Mouse (Mus musculus) B cell, adult 2 months (primary cell): Measurements from ENCODE around the gene Itpkc.

ENCODE experiments used
- DNase-seq, 2 experiments: peaks; one replicate each; pipeline ENCODE4 v3.0.0; 2022

The Itpkc gene

DNA sequence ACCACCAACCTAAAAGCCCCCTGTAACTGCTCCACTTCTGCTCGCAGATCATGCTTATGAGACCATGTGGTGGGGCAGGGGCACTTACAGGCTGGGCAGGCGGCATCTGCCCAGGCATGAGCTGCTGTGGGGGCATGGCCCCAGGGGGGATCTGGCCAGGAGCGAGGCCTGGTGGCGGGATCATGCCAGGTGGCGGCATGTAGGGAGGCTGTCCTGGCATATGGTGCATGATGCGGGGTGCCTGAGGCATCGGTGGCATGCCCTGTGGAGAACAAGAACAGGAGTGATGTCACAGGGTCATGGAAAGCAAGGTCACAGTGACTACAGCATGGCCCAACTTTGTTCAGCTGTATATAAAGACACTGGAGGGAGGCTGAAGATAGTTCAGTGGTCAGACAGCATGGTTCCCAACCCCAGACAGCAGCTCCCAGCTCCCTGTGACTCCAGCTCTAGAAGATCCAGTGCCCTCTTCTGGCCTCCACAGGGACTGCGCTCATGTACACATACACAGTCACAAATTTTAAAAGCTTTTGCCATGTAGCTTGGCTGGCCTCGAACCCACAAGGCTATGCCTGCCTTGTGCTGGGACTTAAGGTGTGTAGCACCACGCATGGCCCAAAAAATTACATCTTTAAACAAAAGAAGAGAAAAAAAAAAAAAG is 39.1 kb downstream of the Itpkc start:
- DNase-seq, result peak; percentile 23 to 28

DNA sequence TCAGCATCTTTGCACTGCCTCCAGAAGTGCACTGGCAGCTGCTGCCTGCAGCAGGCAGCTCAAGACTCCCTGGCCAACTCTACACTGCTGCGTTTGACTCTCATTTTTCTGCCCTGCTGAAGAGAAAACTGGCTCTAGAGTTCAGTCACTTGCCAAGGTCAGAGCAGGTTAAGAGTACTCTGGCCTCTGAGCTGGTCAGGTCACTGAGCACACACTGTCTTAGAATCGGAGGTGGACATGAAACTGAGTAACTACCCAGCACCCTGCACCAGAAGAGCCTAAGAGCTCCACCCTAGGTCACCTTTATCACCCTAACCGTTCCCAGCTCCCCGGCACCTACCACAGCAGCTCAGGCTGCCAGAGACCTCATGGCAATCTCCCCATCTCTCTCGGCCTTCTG is 42.5 kb downstream of the Itpkc start:
- no peak for DNase-seq

DNA sequence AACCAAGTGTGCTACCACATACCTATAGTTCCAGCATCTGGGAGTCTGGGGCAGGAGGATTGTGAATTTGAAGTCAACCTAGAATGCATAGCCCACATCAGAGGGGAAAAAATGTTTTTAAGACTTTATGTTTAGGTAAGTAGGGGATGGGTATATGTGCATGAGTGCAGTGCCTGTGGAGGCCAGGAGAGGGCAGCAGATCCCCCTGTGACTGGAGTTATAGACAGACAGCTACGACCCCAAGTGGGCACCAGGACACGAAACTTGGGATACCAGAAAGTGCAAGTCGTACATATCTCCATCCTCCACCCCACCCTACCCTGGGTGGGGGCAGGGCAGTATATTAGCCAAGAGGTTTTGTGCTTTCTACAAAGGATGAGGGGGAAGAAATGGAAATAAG is 43.5 kb downstream of the Itpkc start:
- peak; percentile 70 to 72 for DNase-seq

DNA sequence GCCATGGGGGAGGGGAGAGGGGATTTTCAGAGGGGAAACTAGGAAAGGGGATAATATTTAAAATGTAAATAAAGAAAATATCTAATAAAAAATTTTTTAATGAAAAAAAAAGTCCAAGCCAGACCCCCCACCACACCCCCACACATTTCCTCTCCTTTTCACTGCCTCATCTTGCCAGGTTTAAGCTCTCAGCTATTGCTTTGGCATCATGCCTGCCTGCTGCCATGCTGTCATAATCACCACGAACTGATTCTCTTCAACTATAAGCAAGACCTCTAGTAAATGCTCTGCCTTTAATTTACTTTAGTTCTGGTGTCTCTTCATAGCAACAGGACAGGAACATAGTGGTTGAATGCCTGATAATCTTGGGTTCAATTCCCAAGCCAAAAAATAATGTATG is 46.0 kb downstream of the Itpkc start:
- no peak for DNase-seq

DNA sequence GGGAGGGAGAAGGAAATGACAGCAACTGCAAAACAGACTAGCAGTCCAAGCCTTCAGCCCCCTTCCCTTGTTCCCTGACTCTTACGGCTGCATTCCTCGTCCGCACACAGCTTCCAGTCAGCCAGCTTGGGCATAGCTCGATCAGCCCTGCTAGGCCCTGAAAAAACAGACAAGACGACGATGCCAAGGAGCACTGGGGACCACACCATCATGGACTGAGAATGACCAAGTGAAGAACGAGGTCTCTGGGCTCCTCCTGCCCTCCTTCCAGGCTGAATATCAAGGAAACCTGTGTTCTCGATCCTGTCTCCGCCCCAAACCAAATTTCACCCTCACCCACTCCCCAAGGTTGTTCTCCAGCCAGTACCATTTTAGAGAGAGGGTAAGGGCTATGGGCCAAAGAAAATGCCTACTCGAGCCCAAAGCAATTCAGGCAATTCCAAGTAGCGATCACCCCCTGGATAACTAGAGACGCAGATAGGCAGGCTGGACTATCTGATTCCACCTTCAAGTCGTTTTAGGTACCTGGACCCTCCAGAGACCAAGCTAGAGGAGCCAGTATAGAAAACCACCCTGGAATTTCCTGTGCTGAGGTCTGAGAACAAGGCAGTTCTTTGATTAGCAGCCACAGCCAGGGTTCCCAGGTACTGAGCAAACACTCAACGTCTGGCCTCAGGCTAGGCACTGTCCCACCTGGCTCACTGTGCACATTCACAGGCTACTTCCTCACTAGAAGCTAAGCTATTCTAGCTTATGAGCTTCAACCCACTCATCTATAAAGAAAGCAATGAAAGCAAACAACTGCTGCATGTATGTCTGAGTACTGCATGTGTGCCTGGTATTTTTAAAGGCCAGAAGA is 47.4 kb downstream of the Itpkc start, which contains the start of the genes Gm21983 and Mia:
Gene Gm21983, minus strand, starts transcription at position 250 of the 859 bp plus-strand sequence.
Gene Mia, minus strand, starts transcription at position 321 of the 859 bp plus-strand sequence.
- no peak for DNase-seq

DNA sequence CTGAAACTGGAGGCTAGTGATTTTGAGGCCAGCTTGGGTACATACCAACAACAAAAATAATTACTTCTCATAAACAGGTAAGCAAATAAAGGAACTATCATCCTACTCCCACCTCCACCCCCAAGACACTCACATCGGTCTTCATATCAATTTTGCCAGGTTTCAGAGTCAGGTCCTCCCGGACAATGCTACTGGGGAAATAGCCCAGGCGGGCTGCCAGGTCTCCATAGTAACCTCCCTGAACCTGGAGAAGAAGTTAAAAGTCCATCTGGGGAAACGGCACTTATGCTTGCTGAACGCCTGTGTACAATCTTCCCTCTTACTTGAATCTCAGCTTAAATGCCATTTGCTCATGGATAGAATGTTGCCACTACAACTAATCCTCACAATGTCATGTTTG is 48.4 kb downstream of the Itpkc start:
- no peak for DNase-seq

DNA sequence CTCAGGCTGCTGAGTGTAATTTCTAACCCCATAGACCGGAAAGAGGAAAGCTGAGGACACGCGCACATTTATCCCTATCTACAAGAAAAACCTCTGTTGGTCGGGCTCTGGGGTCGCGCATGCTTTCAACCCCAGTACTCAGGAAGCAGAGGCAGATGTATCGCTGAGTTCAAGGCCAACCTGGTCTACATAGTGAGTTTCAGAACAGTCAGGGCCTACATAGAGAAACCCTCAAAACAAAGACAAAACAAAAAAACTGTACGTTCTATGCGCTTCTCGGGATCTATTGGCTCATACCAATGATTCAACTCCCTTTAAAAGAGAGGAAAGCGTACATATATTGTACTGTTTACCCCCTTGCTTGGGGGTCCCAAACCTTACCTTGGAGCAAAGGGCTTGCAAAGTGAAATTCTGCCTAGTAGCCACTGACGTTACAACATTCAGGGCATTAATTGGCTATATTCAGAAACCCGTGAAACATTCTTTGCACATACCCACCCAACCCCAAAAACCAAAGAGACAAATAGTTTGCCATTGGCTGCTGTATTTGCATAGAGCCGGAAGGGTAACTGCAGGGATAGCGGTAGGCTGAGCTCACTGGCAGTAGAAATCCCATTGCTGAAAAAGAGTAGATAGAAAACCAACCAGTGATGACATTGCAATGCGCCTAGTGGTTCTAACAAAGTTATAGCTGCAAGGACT is 49.1 kb downstream of the Itpkc start:
- peak; percentile 31 to 34 for DNase-seq

DNA sequence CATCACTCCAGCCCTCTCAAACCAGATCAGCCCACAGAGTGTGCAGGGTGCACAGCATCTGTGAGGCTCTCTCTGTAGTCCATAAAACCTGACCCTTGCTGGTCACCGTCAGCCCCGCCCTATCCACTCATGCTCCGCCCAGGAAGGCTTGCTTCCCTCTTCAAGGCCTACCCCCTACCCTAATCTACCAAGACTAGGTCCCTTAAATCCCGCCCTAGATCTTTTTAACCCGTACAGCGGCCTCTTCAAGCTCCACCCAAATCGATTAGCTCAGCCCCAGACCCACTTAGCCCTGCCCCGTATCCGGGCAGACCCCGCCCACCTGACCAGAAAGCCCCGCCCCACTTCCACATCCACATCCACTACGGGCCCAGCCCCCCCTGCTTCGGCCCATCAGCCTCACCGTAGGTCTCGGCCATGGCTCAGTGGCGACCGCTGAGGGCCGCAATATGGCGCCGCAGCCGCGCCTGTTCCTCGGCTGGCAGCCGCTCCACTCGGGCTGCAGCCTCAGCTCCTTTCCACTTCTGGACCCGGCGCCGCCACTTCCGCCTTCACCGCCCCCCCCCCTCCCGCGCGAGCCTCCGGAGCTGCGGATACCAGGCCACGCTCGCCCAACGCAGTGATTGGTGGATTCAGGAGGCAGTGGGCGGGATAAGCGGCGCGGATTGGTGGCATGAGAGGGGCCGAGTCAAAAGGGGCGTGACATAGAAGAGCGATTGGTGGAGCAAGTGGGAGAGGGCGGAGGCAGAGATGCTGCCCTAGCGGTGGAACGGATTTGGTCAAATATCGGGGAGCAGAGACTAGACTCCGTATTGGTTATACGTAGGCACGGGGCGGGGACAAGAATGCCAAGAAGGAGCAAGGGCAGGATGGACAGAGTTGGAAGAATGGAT is 49.9 kb downstream of the Itpkc start, which contains the start of gene Rab4b:
Gene Rab4b, minus strand, starts transcription at position 573 of the 893 bp plus-strand sequence.
- DNase-seq, result peak; percentile 97

DNA sequence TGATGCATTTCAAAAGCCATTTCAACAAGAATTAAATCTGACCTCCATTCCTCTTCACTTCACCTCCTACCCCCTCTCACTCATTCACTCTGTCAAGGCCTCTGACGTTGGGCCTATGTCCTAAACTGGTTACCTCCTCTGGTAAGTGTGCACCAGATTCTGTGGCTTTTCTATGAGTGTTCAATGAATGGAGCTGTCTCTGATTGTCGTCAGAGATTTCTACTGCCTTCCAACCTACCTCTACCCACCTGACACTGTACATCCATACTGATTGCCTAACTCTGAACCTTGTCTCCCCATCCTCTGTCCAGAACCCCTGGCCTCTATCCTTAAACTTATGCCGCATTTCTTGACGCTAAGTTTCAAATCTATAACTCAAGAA is 50.5 kb downstream of the Itpkc start:
- DNase-seq, result no peak

DNA sequence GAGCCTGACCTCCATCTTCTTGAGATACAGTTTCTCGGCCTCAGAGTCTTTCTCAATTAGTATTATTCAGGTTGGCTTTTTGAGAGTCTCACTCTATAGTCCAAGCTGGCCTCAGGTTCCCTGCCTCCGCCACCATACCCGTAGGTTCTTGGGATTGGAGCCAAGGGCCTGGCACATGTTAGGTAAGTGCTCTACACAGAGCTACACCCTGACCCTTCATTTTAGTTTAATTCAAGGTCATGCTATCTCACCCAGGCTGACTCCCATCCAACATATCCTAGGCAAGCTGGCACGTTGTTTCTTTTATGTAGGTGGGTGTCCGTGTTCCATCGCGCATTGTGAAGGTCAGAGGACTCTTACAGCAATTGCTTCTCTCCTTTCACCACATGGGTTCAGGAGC is 53.6 kb downstream of the Itpkc start:
- no peak for DNase-seq

DNA sequence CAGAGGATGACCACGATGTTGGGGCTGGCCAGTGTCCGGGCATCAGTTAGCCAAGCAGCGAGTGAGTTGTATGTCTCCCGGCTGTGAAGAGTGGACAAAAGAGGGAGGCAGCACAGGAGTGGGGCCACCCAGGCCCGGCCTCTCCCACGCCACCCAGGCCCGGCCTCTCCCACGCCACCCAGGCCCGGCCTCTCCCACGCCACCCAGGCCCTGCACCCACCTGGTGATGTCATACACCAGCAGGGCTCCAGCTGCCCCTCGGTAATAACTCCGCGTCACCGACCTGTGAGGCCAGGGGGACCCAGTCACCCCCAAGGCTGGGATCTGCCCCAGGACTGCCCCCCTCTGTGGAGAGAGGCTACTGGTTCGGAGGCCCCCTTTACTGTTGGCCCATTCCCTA is 54.0 kb downstream of the Itpkc start:
- no peak for DNase-seq

DNA sequence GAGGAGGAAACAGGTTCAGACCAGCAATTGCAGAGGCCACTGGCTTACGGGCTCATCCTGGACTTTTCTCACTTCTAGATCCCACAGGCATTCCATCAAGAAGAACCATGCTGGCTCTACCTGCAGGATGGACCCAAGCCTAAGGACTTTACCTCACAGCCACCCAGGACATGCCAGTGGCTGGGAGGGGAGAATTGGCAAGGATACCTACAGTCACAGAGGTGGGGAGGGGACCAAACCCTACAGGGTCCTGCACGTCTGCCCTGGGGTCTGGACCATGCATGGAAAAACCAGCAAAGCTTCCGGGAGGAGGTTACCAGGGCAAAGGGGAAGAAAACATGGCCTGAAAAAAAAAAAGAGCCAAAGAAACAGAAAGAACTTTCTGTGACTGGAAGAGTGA is 57.5 kb downstream of the Itpkc start:
- DNase-seq, result no peak

DNA sequence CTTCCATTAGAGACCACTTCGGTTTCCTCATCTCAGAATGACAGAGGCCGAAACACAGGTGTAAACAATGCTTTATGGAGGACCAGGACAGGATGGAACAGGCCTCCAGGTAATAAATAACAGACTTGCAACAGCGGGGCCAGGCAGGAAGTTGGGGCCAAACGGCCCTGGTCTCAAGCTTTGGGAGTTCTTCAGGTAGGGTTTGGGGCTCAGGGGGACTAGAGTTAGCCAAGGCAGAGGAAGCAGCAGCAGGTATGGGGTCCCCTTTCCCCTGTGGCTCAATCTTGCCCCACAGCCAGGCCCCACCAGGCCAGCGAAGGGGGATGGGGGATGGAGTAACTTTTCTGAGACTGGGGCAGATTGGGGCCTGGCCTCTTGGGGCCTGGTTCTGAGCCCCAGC is 60.1 kb downstream of the Itpkc start:
- DNase-seq, result no peak

DNA sequence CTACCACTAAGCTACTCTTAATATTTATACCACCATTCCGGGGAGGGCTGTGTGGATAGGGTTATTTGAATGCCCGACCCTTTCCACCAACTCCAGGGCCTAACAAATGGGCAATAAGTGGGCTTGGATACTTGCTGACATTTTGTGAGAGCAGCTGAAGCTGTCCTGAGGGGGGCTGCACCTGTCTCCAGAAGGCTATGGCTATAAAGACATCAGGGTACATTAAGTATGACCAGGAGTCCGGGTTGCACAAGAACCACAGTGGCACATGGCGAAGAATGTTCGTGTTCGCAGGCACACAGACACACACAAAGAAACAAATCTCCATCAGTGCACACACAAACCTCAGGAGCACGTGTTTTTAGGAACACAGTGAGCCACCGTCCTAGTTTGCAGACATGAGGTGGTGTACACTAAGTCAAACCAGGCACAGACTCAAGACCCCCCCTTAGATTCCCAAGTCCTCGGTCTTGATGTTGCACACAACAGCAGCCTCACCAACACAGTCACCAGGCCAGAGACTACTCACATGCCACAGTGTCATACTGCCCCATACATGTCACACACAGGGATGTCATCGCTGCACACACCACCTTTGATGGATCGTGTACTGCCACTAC is 60.9 kb downstream of the Itpkc start:
- no peak for DNase-seq

DNA sequence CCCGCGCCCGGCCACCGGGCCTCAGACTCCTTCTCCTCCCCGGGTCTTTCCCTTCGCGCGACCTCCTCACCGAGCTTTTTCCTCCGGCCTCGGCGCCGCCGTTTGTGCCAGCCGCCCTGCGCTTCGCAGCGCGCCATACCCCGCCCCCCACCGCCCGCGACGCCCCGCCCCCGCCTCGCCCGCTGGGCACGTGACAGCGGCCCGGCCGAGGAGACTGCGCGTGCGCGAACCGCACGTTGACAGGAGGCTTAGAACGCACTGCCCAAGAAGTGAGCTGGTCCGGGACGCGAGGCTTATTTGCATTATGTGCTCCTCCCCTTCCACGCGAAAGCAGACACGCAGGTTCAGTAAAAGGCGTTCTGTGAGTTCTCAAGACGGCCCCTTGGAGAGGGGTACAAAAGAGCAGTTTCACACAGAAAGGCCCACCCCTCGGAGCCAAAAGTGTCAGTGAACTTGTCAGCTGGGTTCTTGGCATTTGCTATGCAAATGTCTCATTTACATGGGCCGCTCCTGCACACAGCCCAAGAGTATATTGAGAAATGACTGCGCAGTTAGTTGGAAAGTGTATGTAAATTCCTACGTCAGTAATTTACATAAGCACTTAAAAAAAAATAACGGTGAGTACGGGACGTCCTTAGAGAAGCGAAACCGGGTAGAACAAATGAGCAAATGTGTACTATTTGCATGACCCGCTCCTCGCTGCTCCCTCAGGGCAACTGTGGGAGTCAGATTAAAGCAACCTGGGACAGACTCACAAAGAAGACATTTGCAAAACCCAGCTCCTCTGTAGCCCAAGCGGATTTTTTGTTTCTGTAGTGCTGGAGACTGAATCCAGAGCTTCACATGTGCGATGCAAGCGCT is 61.6 kb downstream of the Itpkc start, which contains the start of gene Egln2:
Gene Egln2, minus strand, starts transcription at position 189 of the 861 bp plus-strand sequence.
- peak; percentile 94 to 96 for DNase-seq

DNA sequence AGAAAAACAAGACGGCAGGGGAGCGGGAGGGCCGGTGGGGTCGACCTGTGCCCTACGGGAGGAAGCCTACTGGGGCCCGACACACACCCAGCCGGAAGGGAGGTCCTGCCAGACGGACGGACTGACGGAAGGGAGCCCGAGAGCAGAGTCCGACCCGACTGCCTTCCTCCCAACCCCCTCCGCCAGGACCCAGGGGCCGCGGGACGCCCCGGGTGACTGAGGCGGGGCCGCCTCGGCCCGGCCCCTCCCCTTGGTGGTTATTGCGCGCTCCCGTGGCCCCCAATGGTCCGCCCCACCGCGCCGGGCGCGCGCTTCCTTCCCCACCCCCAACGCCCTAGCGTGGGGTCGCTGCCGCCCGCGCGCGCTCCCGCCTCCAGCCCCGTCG is 62.2 kb downstream of the Itpkc start:
- DNase-seq, result peak; percentile 87 to 90

DNA sequence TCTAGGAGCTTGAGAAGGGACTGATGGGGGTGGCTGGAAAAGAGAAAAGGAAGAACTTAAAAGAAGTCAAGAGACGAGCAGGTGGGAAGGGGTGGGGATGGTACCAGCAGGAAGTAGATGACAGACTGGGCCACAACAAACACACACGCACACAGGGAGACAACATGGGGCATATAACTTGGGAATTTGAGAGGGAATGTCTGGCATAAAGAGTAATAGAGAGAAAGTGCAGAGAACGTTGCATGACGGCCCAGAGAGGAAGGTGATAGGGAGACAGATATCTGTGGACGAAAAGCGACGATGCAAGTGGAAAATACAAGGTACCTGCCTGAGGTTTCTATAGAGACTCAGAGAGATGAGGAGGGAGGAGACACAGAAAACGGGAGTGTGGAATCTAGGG is 62.8 kb downstream of the Itpkc start:
- DNase-seq, result no peak

DNA sequence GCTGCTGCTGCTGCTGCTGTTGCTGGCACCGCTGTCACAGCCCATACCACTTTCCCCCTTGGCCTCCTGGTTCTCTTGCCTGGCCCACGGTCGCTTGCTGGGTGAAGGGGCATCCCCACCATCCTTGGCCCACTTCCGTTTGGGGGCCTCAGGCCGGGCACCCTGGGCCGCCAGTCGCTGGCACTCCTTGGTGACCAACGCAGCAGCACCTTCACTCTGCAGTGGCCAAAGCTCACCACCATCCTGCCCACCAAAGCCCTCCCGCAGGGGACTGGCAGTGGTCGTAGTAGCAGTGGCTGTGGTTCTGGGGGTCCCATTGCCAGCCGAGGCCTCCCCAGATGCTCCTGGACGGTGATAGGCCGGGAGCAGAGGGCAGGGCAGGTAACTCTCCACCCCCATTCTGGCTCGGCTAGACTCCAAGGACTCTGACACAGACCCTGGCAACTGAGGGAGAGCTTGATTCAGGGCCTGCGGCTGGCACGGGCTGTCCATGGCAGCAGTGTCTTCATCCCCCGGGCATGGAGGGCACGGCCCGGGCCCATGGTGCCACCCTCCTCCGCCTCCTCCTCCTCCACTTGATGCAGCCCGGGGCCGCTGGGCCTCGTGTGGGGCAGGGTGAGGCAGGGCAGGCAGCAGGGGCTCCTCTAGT is 63.3 kb downstream of the Itpkc start:
- DNase-seq, result no peak

DNA sequence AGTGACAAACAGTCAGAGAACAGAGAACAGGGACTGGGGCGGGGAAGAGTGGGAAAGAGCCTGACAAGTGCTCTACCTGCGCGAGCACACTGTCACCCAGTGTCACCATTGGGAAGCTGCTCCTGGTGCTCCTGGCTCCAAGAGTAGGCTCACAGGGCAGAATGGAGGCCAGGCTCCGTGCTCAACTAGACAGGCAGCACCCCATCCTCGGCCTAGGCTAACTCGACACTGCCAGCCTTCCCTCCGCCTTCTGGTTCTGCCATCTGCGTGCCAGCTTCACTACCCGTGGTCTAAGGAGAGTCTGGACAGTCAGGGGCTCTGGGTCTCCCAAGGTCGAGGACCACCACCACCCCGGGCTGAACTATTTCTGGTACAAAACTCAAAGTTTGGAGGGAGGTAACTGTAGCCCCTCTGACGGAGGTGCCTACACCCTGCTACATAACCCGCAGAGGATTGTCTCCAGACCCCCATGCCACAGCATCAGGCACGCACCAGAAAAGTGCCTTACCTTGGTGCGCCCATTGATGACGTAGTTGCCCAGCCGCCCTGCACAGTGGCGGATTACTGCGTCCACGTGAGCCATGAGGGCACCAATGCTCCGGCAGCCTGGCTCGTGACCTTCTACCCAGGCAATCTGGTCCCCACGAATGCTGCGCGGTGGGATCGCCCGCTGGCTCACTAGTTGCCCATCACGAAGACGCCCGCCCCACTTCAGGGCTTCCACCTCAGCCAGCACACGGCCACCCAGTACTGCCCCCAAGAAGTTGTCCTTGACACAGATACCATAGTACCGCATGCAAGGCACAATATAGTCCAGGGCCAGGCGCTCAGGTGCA is 64.1 kb downstream of the Itpkc start:
- no peak for DNase-seq

DNA sequence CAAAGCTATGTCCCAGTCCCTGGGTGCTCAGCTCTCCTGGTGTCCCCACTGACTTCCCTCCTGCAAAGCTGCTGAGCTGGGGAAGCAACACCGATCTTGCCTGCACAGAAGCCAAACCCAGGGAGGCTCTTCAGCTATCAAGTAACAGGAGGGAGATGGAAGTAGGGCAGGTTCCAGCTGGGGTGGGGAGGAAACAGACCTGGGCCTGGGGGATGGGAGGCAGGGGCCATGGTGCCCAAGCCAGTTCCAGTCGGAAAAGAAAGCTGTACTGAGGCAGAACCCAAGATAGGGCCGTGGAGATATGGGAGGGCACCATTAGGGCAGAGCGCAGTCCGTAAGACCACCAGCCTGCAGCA is 65.0 kb downstream of the Itpkc start:
- no peak for DNase-seq
